Mouse (Mus musculus): ENCODE data around the gene Btd. TPM values are rescaled to one million over a fixed set of nuclear protein-coding genes. Genes with fewer than 3 reads are reported as not detected.
"Not testable (repeated sequence)": the region's sequence is repeated elsewhere in the genome, so short reads cannot be mapped to it uniquely, and the experiment has no call there.

Gene Btd
- 10 to 100 TPM; 19.7 to 29.2 TPM for polyA plus RNA-seq (2017; shearing (Covaris generic))

GRCm38 (mm10) chr14:31640890-31641505 lies at the start of gene Btd, which contains the start of gene Hacl1:
TSS of gene Btd (plus strand) at chr14:31641028.
TSS of gene Hacl1 (minus strand) at chr14:31641286.
- ATAC-seq, result peak; percentile 94

DNA sequence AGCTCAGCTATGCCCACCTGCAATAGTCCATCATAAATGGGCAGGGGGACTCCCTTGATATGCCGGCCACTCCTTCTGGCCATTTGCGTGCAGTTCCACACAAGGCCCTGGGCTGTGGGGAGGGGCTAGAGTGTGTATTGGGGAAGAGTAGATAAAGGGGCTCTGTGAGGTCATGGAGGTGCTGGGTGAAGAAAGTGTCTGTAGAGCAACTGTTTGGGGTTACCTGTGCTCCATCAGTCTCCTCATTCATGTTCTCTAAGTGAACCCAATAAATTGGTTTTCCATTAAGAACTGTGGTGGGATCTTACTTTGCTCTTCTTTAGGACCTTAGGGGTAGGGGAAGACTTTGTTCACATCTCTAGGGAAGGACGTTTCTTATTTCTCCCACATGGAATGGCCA lies 49.6 kb upstream of the Btd start, which contains the start of gene Colq:
Gene Colq, minus strand, starts transcription at position 101 of the 400 bp plus-strand sequence.
- no peak for ATAC-seq

- ATAC-seq, result no peak
Observed at GRCm38 (mm10) chr14:31593036-31593435, 47.8 kb upstream of the Btd start.

DNA sequence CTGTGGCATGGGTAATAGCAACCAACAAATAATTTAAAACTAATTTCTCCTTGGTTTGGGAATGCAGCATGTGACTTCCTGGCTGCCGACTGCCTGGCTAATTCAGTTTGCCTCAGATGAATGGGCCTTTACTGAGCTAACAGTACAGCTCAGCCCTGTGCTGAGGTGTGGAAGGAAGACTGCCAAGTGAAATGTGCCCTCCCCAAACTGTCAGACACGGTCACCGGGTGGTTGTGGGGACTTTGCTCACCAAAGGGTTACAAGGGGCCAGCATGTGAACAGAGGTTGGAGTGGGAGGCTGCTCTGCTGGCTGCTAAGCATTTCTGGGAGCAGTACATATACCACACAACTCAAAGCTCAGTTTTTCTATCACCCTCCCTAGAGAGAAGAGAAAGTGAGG lies 46.1 kb upstream of the Btd start:
- no peak for ATAC-seq

DNA sequence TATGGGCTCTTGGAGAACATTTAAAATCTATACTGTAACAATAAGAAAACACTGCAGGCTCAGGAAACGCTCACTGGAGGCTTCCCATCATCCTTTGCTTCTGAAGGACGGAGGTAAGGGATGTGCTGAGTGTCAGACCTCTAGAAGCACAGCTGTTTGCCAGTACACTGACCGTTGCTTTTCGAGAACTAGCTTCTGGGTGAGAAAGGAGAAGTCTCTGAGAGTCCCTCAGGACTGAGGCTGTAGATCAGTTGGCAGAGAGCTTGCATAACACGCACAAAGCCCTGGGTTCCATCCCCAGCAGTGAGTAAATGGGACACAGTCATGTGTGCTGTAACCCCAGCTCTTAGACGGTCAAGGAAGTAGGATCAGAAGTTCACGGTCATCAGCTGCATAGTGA lies 44.4 kb upstream of the Btd start:
- no peak for ATAC-seq

DNA sequence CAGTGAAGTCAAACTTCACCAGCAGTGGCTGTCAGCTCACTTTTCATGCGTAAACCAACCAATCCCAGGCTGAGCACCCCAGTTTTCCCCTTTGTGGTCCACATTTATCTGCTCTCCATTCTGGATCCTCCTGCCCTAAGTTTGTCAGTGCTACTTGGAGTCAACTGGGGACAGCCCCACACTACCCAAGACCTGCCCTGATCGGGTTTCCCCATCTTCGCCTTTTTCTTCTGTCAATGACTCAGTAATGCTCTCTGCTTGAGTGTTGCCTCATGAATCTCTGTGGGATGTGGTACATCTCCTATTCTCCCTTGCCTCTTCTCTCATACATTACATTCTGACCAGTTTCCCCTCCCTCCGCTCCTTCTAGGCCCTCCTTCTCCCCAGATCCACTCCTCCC lies 43.4 kb upstream of the Btd start:
- peak; percentile 40 for ATAC-seq

- no peak for ATAC-seq
Observed at GRCm38 (mm10) chr14:31601908-31602615, 38.8 kb upstream of the Btd start.

GRCm38 (mm10) chr14:31602616-31602979 lies 38.2 kb upstream of the Btd start:
- ATAC-seq, result not testable (repeated sequence)

DNA sequence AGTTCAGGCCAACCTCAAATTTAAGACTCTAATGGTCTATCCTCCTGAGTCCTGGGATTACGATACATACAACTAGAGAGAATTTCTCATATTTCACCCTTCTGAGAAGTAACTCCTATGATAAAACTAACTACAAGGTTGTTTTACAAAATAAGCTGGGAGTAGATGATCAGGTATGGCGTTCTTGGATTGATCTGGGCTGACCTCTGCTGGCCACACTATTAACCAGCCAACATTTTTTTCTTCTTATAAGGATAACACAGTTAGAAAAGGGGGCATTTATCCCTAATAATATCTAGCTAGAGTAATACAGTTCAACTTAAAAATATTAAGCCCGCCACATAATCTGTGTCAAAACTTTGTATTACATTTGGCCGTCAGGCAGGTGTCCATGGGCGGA lies 35.9 kb upstream of the Btd start:
- no peak for ATAC-seq

DNA sequence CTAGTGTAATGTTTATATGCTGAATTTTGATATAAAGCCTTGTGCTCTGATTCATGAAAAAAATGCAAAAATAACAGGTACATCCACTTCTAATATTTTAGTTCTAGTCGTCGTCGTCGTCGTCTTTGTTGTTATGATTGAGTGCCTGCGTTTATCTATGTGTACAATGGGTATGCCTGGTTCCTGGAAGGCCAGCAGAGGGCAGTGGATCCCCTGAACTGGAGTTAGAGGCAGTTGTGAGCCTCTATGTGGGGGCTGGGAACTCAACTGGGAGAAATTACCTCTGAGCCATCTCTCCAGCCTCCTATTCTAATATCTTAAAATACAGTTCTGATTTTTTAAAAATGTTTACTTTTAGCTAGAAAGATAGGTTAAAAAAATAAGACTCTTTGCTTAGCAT lies 35.3 kb upstream of the Btd start:
- ATAC-seq, result no peak

- ATAC-seq, result no peak
Observed at GRCm38 (mm10) chr14:31611986-31612385, 28.8 kb upstream of the Btd start.

DNA sequence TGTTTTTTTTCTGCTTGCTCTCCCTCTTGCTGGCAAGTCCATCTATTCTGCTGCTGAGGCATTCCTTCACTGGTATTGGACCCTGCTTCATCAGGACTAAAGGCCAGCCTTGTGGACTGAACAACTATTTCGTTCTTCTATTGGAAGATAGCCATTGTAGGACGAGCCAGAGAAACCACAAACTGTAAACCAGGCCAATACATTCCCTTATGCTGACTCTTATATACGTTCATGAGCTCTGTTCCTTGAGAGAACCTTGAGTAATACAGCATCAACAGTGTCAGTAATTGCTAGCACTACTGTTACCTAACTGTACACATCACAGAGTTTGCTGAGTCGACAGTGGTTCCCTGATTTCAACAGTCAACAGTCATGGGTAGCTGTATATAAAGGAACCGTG lies 27.2 kb upstream of the Btd start:
- no peak for ATAC-seq

GRCm38 (mm10) chr14:31617204-31617603 lies 23.6 kb upstream of the Btd start:
- no peak for ATAC-seq

- no peak for ATAC-seq
Observed at GRCm38 (mm10) chr14:31617997-31618396, 22.8 kb upstream of the Btd start.

DNA sequence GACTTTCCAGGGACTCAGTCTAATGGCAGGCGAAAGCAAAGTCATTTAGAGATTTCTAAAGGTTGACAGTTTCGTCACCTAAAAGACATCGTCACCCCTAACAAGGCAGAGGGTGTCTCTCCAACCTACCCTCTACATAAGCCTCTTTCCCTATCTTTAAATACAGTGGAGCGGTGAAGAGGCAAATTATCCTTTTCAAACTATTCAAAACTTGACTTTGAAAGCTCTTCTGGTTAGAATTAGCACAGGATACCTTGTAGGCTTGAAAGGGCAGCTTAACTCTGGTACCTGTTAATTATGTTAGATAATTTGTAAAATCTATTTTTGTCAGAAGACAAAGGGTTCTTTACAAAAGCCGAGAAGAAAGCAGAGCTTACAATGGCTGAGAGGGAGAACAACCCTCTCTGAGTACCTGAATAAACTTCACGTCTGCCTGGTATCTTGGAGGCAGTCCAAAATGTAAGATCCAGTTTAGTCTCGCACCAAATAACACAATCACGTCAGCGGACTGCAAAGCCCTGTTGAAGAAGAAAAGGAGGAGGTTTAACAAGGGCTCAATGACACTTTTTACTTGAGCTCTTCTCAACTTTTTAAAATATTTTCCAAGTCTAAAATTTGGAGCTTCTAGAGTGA lies 20.1 kb upstream of the Btd start:
- no peak for ATAC-seq

- ATAC-seq, result no peak
Observed at GRCm38 (mm10) chr14:31622748-31623147, 18.1 kb upstream of the Btd start.

GRCm38 (mm10) chr14:31630677-31631076 lies 10.2 kb upstream of the Btd start:
- ATAC-seq, result no peak

DNA sequence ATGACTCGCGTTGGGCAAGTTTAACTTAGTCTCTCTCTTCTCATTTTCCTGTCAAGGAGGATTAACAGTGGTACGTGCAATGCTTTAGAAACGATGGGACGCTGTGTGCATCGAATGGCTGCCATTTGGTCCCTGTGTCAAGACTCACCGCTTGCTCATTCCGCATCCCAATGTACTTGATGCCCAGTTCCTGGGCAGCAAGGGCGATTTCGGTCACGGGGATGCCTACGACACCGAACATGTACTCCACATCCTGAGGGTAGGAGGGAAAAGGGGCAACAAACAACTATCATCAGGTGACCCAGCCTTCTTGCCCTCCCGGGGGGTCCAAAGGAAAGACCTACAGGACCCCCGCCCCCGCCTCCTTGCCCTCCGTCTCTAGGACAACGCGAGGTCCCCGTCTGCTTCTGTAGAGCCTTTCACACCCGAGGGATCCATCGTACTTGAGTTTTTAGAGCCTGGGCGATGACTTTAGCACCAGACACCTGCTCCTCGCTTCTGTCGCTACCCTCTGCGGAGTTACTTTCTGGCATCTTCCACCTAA lies 410 bp upstream of the Btd start, which contains the start of gene Gm49387:
Gene Gm49387, minus strand, starts transcription at position 533 of the 544 bp plus-strand sequence.
- no peak for ATAC-seq

- no peak for ATAC-seq
Observed at GRCm38 (mm10) chr14:31641506-31642155, 803 bp downstream of the Btd start.

- no peak for ATAC-seq
Observed at GRCm38 (mm10) chr14:31644183-31644830, 3.5 kb downstream of the Btd start.

GRCm38 (mm10) chr14:31644931-31645547 lies 4.2 kb downstream of the Btd start:
- no peak for ATAC-seq

DNA sequence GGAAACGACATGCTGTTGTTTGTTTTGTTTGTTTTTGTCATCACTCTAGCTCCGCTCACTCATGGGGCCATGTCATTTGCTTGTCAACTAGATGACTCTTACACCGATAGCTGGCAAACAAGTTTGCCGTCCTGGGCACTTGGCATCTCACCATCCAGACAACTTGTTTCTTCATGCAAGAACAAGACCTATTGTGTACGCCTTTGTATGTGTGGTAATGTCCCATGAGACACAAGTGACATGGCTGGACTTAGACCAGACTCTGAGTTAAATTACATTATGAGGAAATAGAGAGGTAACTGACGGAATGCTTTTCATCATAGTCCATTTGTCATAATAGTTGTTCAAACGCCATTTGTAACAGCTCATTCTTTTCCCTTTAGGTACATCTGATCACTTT lies 5.1 kb downstream of the Btd start:
- no peak for ATAC-seq

Data from activated CD4-positive, CD25-positive, alpha-beta regulatory T cell, adult 4 months (primary cell).